Mouse (Mus musculus) retina, postnatal 7 days (tissue): ENCODE measurements around the gene Gm16223.

ENCODE experiments used
- DNase-seq: peaks from one replicate; pipeline ENCODE4 v3.0.0-alpha.2; 2012; ENCODE audit warnings: low read depth, low spot score

Gm16223 gene

GRCm38 (mm10) chr5:42212353-42212752 is 144.6 kb downstream of the Gm16223 start:
- no peak for DNase-seq

GRCm38 (mm10) chr5:42224840-42225239 is 157.1 kb downstream of the Gm16223 start:
- DNase-seq: no peak

GRCm38 (mm10) chr5:42228631-42229030 is 160.9 kb downstream of the Gm16223 start:
- no peak for DNase-seq

GRCm38 (mm10) chr5:42239291-42239690 is 171.5 kb downstream of the Gm16223 start:
- DNase-seq: no peak

DNA sequence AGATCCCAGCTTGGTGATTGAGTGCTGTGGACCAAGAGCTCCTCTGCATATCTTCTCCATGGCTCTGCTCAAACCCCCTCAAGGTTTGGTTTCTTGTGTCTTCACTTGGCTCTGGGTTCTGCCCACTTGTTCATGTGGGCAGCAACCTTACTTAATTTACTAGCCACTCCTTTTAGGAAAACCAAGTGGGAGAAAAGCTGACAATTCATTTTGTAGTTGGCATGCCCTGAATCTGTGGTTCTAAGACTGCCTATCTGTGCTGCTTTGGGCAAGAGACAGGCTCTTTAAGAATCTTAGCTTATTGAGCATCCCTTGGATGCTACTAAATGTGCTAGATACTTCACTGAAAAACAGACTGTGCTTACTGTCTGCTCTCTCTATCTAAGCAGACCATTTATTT is 172.0 kb downstream of the Gm16223 start:
- DNase-seq: no peak

GRCm38 (mm10) chr5:42250376-42250775 is 182.6 kb downstream of the Gm16223 start:
- DNase-seq: no peak
